Mouse (Mus musculus): ENCODE data around the gene Ptges3. TPM values are rescaled to one million over a fixed set of nuclear protein-coding genes. Genes with fewer than 3 reads are reported as not detected.
A peak's percentile ranks its signal among the peaks of the same experiment; 100 is the strongest.

The Ptges3 gene
- polyA plus RNA-seq, 1 experiment from 2014 or later = 586 TPM

DNA sequence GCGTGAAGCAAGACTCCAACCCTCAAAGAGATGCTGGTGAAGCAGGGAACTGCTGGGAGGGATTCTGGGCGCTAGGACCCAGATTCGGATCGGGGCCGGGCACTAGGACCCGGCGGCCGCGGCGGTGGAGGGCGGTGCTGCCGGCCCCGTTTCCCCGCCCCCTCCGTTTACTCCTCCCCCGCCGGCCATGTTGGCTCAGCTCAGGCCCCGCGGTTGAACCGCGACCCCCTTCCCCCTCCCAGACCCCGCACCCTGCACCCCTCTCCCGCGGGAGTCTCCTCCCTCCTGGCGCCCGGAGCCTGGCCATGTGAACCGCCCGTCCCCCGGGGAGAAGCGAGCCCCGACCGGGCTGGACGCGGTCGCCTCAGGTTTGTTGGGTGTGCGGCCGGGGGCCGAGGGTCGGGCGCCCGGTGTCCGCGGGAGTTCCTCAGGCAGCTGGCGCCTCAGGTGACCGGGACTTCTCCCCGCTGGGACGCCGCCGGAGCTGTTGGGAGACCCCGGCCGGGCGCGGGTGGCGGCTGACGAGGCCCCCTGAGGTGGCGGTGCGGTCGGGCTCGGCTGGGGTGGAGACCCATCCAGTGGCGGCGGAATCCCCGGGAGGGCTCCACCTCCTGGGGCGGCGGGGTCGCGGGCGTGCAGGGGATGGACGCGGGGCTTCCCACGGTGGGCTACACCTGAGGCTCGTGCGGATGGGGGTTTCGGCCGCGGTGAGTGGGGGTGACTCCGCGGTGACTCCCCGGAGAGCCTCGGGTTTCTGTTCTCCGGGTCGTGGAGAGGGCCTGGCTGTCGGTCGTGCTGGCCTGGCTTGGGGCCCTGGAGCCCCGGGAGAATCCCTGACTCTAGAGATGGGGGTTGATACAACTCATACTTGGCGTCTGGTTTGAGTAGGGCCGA, 38.2 kb downstream of the Ptges3 start:
- H3K9ac ChIP-seq = peak overlapping the region; percentile 87
- H3K27ac ChIP-seq = peak overlapping the region; percentile 72
- under 1% methylated on average over 71 of the region's 86 CpGs for WGBS
- H3K36me3 ChIP-seq = no peaks in the 10 kb centered on the region
- peak overlapping the region; percentile 96 for H3K4me3 ChIP-seq (replicated peaks)
- H3K9me3 ChIP-seq = no peaks in the 10 kb centered on the region
- H3K4me1 ChIP-seq (replicated peaks) = peaks cover 36% of the 10 kb centered on the region
- ATAC-seq = peak; percentile 69
- no peaks in the 10 kb centered on the region for H3K27me3 ChIP-seq (replicated peaks)
- H3K4me2 ChIP-seq (replicated peaks) = peak overlapping the region; percentile 78

DNA sequence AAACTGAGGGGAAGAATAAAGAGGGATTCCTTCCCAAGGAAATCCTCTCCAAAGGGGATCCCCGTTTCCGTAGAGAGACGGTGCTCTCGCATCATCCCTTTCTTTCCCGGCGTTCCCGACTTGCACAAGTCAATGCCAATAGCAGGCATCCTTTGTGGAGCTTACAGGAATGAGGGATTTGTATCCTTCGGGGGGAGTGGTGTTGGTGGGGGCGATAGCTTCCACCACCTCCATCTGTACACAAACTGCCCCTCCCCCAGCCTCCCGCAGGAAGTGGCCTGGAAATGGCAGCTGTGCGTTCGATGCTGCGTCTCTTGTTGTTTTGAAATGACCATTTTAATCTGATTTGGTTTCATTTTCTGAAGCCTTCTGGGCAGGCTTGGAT, 38.8 kb downstream of the Ptges3 start:
- H3K36me3 ChIP-seq = no peaks in the 10 kb centered on the region
- H3K27ac ChIP-seq = peak overlapping the region; percentile 72
- H3K4me2 ChIP-seq (replicated peaks) = peak overlapping the region; percentile 78
- peak overlapping the region; percentile 96 for H3K4me3 ChIP-seq (replicated peaks)
- no peaks in the 10 kb centered on the region for H3K9me3 ChIP-seq
- no peak for ATAC-seq
- under 1% methylated on average over 13 of the region's 13 CpGs for WGBS
- H3K9ac ChIP-seq = peak overlapping the region; percentile 87
- H3K27me3 ChIP-seq (replicated peaks) = no peaks in the 10 kb centered on the region
- peaks cover 33% of the 10 kb centered on the region for H3K4me1 ChIP-seq (replicated peaks)

DNA sequence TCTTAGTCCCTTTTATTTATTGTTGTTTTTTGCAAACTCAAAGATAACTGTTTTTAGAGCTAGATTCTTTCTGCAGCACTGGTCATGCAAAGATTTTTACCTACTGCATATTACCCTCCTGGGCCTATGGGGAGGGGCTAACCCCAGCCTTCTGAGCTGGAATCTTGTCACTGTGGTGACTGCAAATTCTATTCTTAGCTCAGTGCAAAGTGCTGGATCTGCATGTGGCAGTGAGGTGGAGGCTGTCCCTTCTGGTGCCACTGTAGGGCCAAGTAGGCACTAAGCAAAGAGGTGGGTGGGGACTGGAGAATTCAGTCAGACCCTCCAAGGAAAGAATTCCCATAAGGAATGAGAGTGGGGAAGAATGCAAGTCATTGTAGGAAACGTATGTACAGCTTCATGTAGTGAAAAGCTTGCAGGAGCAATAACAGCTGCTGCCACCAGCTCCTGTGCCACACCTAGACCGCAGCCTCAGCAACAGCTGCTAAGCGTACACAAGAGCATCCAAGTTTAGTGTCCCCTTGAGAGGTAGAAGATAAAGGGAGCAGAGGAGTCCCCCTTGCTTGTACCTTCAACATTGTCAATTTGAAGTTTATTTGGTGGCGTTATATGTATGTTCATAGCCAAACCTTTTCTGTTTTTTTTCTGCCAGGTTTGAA, 51.5 kb downstream of the Ptges3 start:
- Histone ChIP-seq H3K9me3 (no peaks in the 10 kb centered on the region), H3K4me2 (replicated peaks) (no peak overlapping the region), H3K9ac (no peak overlapping the region), H3K36me3 (peaks cover 37% of the 10 kb centered on the region), H3K27ac (no peak overlapping the region), H3K4me3 (replicated peaks) (no peak overlapping the region), H3K4me1 (replicated peaks) (no peaks in the 10 kb centered on the region), H3K27me3 (replicated peaks) (no peaks in the 10 kb centered on the region)
- WGBS = 84% methylated on average over 4 of the region's 4 CpGs
- ATAC-seq = no peak

- peaks cover 46% of the 10 kb centered on the region for H3K36me3 ChIP-seq
These were observed 52.5 kb downstream of the Ptges3 start for GRCm38 (mm10) chr10:128111227-128111626.

GRCm38 (mm10) chr10:128123833-128124232, 65.1 kb downstream of the Ptges3 start:
- ATAC-seq = no peak
- Histone ChIP-seq H3K9me3 (no peaks in the 10 kb centered on the region), H3K9ac (no peak overlapping the region), H3K4me2 (replicated peaks) (no peak overlapping the region), H3K4me3 (replicated peaks) (no peak overlapping the region), H3K27ac (no peak overlapping the region), H3K27me3 (replicated peaks) (no peaks in the 10 kb centered on the region), H3K4me1 (replicated peaks) (no peaks in the 10 kb centered on the region), H3K36me3 (peaks cover 73% of the 10 kb centered on the region)
- WGBS = 92% methylated on average over 7 of the region's 7 CpGs

More at GRCm38 (mm10) chr10:128111227-128111626, 52.5 kb downstream of the Ptges3 start:
- Histone ChIP-seq H3K4me2 (replicated peaks) (no peak overlapping the region), H3K27me3 (replicated peaks) (no peaks in the 10 kb centered on the region), H3K4me1 (replicated peaks) (no peaks in the 10 kb centered on the region), H3K9ac (no peak overlapping the region), H3K4me3 (replicated peaks) (no peak overlapping the region), H3K9me3 (no peaks in the 10 kb centered on the region), H3K27ac (no peak overlapping the region)
- no peak for ATAC-seq

DNA sequence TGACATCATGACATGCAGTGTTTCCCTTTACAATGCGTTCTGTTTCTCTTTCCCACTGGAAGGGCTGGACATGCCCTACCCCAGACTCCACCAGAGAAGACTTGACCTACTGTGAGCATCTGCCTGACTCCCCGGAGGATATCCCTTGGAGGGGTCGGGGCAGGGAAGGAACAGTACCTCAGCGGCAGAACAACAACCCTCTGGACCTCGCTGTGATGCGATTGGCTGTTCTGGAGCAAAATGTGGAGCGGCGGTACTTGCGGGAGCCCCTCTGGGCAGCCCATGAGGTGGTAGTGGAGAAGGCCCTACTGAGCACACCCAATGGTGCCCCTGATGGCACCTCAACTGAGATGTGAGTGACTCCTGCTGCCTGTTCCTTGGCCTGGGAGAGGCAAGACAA, 66.1 kb downstream of the Ptges3 start:
- 95% methylated on average over 9 of the region's 9 CpGs for WGBS
- no peak for ATAC-seq
- Histone ChIP-seq H3K27ac (no peak overlapping the region), H3K4me3 (replicated peaks) (no peak overlapping the region), H3K36me3 (peaks cover 64% of the 10 kb centered on the region), H3K4me1 (replicated peaks) (no peaks in the 10 kb centered on the region), H3K4me2 (replicated peaks) (no peak overlapping the region), H3K27me3 (replicated peaks) (no peaks in the 10 kb centered on the region), H3K9me3 (no peaks in the 10 kb centered on the region), H3K9ac (no peak overlapping the region)

DNA sequence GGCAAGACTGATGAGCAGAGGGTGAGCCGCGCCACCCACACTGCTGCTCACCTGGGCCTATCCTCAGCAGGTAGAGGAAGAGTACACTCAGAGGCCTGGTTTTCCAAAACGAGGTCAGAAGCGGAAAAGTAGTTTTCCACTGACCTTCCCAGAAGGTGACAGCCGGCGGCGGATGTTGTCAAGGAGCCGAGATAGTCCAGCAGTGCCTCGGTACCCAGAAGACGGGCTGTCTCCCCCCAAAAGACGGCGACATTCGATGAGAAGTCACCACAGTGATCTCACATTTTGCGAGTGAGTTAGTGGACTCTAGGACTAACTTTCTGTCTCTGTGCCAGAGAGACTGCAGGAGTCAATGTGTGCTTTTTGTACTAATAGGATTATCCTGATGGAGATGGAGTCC, 67.2 kb downstream of the Ptges3 start:
- H3K27ac ChIP-seq = no peak overlapping the region

More for the DNA sequence above, 67.2 kb downstream of the Ptges3 start:
- Histone ChIP-seq H3K9ac (no peak overlapping the region), H3K4me3 (replicated peaks) (no peak overlapping the region), H3K4me2 (replicated peaks) (no peak overlapping the region), H3K4me1 (replicated peaks) (no peaks in the 10 kb centered on the region), H3K36me3 (peaks cover 62% of the 10 kb centered on the region), H3K27me3 (replicated peaks) (no peaks in the 10 kb centered on the region), H3K9me3 (no peaks in the 10 kb centered on the region)
- ATAC-seq = no peak
- WGBS = 92% methylated on average over 14 of the region's 14 CpGs

MicroRNAs within 50 kb of the gene (microRNA counts, 519-probe panel; counts per million panel counts)
- 97.1 counts per million, percentile 29 among the panel's probes with 10 or more counts for microRNA mmu-miR-677

Other genes starting within 250 kb of the Ptges3 start
- not detected in 2 replicates for gene Rdh19, start 209.0 kb upstream of the Ptges3 start, polyA plus RNA-seq (2015; fragmentation: Nextera tagmentation; extraction: Ambion mirVana)
- gene Rdh16f2, start 192.5 kb upstream of the Ptges3 start, polyA plus RNA-seq (2015; fragmentation: Nextera tagmentation; extraction: Ambion mirVana) = 0.19 and 0.34 TPM in 2 replicates
- 0.35 and 0.63 TPM in 2 replicates for gene Rdh7, start 170.1 kb upstream of the Ptges3 start, polyA plus RNA-seq (2015; fragmentation: Nextera tagmentation; extraction: Ambion mirVana)
- gene Sdr9c7, start 160.4 kb upstream of the Ptges3 start, polyA plus RNA-seq (2015; fragmentation: Nextera tagmentation; extraction: Ambion mirVana) = 0.16 and 0.26 TPM in 2 replicates
- 0.38 and 0.48 TPM in 2 replicates for gene Hsd17b6, start 51.3 kb upstream of the Ptges3 start, polyA plus RNA-seq (2015; fragmentation: Nextera tagmentation; extraction: Ambion mirVana)
- 67.9 and 73.0 TPM in 2 replicates for gene Prim1, start 43.8 kb upstream of the Ptges3 start, polyA plus RNA-seq (2015; fragmentation: Nextera tagmentation; extraction: Ambion mirVana)
- gene Naca, start 23.4 kb upstream of the Ptges3 start, polyA plus RNA-seq (2015; fragmentation: Nextera tagmentation; extraction: Ambion mirVana) = 779 and 830 TPM in 2 replicates
- 3,029 and 3,109 TPM in 2 replicates for gene Atp5b, start 24.3 kb downstream of the Ptges3 start, polyA plus RNA-seq (2015; fragmentation: Nextera tagmentation; extraction: Ambion mirVana)
- 11.7 and 12.5 TPM in 2 replicates for gene Baz2a, start 32.6 kb downstream of the Ptges3 start, polyA plus RNA-seq (2015; fragmentation: Nextera tagmentation; extraction: Ambion mirVana)
- gene Rbms2, start 121.3 kb downstream of the Ptges3 start, polyA plus RNA-seq (2015; fragmentation: Nextera tagmentation; extraction: Ambion mirVana) = 24.8 and 27.0 TPM in 2 replicates
- 1.8 and 3.3 TPM in 2 replicates for gene Gls2, start 135.5 kb downstream of the Ptges3 start, polyA plus RNA-seq (2015; fragmentation: Nextera tagmentation; extraction: Ambion mirVana)
- gene Spryd4, start 152.9 kb downstream of the Ptges3 start, polyA plus RNA-seq (2015; fragmentation: Nextera tagmentation; extraction: Ambion mirVana) = 34.8 and 35.9 TPM in 2 replicates
- gene Mip, start 166.9 kb downstream of the Ptges3 start, polyA plus RNA-seq (2015; fragmentation: Nextera tagmentation; extraction: Ambion mirVana) = 0.19 TPM in 1 of 2 replicates, not detected in the other
- gene Timeless, start 173.1 kb downstream of the Ptges3 start, polyA plus RNA-seq (2015; fragmentation: Nextera tagmentation; extraction: Ambion mirVana) = 40.8 and 41.3 TPM in 2 replicates
- gene Apon, start 195.1 kb downstream of the Ptges3 start, polyA plus RNA-seq (2015; fragmentation: Nextera tagmentation; extraction: Ambion mirVana) = 0.26 and 0.35 TPM in 2 replicates
- 1.6 and 2.9 TPM in 2 replicates for gene Apof, start 209.7 kb downstream of the Ptges3 start, polyA plus RNA-seq (2015; fragmentation: Nextera tagmentation; extraction: Ambion mirVana)
- 15.1 and 15.4 TPM in 2 replicates for gene Stat2, start 211.6 kb downstream of the Ptges3 start, polyA plus RNA-seq (2015; fragmentation: Nextera tagmentation; extraction: Ambion mirVana)
- 0.21 and 0.31 TPM in 2 replicates for gene Il23a, start 239.8 kb downstream of the Ptges3 start, polyA plus RNA-seq (2015; fragmentation: Nextera tagmentation; extraction: Ambion mirVana)
- 26.2 TPM in 2 replicates for gene Pan2, start 244.4 kb downstream of the Ptges3 start, polyA plus RNA-seq (2015; fragmentation: Nextera tagmentation; extraction: Ambion mirVana)